Mouse (Mus musculus) frontal cortex, postnatal 36 days (tissue): Measurements from ENCODE around the gene Sfmbt1.

Experiments used
- DNase-seq, 2 experiments: peaks; one replicate each; pipeline ENCODE4 v3.0.0; 2022; ENCODE audit warnings: low spot score in 2 of 2

The Sfmbt1 gene

GRCm38 (mm10) chr14:30870206-30871147, 155.8 kb downstream of the Sfmbt1 start:
- peak in 1 of 2 experiments; percentile 40 for DNase-seq
